ENCODE assay signal across 8 mouse cellular contexts in the genomic region with DNA sequence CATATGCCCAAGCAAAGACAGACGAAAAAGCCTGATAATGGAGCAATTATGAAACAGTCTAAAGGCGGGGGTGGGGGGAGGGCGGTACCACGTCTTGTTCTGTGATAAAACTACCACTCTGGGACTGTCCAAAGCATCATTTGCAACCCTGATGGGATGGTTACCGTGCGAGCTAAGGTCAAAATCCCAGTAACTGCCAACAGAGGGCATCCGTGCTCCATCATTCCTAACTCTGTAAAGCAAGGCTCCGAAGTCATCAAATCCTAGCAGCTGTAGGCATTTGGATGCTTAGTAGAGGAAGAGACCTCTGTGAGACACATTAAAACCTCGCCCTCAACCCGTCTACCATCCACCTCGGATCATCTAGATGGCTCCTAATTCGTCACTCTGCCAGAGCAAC.
DNase-seq lines count a peak whose midpoint lies in the region; ATAC-seq and TF ChIP-seq lines count a peak whose summit lies in the region.

No protein-coding gene starts in this region.

- ATAC-seq in stomach, postnatal 0 days (ENCODE audit: low FRiP score, low TSS enrichment) = peak; percentile 36; the same call in 1 of the 2 replicates

- no peak overlapping the region for H3K27ac ChIP-seq in layer of hippocampus, adult 2 months
- H3K27ac ChIP-seq in stomach, postnatal 0 days (replicated peaks) = no peak overlapping the region

- WGBS in stomach, postnatal 0 days = 13% methylated on average over 12 of the region's 12 CpGs

- no peaks in the 10 kb centered on the region for H3K9me3 ChIP-seq in stomach, postnatal 0 days (ENCODE audit: control insufficient read depth, low read length)

- H3K4me1 ChIP-seq in stomach, postnatal 0 days (replicated peaks; ENCODE audit: control insufficient read depth, insufficient read depth) = no peaks in the 10 kb centered on the region

- DNase-seq in gastrocnemius, adult 18-20 months (ENCODE audit: low spot score) = peak; percentile 52
- no peak for DNase-seq in gastrocnemius, postnatal 25 days
- DNase-seq in 416B (ENCODE audit: low read depth) = peak; percentile 47
- DNase-seq in brain, adult 2 months (ENCODE audit: low read depth, low spot score) = peak; percentile 83
- DNase-seq in forelimb bud, embryonic 11.5 days (ENCODE audit: low read depth, low spot score) = peak; percentile 63
- DNase-seq in layer of hippocampus, adult 2 months (ENCODE audit: low spot score in 2 of 2) = peak; percentile 51 to 78
- peak; percentile 75 for DNase-seq in mesoderm, embryonic 11.5 days (ENCODE audit: low read depth, low spot score)
- DNase-seq in stomach, postnatal 0 days (ENCODE audit: low spot score) = peak; percentile 64

- H3K9ac ChIP-seq in stomach, postnatal 0 days (ENCODE audit: low read length) = no peak overlapping the region

- H3K4me2 ChIP-seq in stomach, postnatal 0 days (replicated peaks; ENCODE audit: low read depth) = no peak overlapping the region

- no peak overlapping the region for H3K4me3 ChIP-seq in layer of hippocampus, adult 2 months
- H3K4me3 ChIP-seq in stomach, postnatal 0 days (ENCODE audit: low read depth, low read length) = no peak overlapping the region

- no peaks in the 10 kb centered on the region for H3K27me3 ChIP-seq in stomach, postnatal 0 days (ENCODE audit: control insufficient read depth, insufficient read depth, low read length)

- no peak for TF ChIP-seq EP300 in stomach, postnatal 0 days (optimal IDR thresholded peaks at IDR 0.05)

- H3K36me3 ChIP-seq in stomach, postnatal 0 days (ENCODE audit: control insufficient read depth, insufficient read depth, low read length) = no peaks in the 10 kb centered on the region

- peak; percentile 86 for TF ChIP-seq CTCF in layer of hippocampus, adult 2 months (conservative IDR thresholded peaks at IDR 0.05)
- peak; percentile 89 for TF ChIP-seq CTCF in stomach, postnatal 0 days (IDR thresholded peaks at IDR 0.05; ENCODE audit: low read depth)
